Mouse (Mus musculus): ENCODE measurements at regions not wholly inside any gene's neighbourhood (a gene's known extent, or its start where the extent isn't known, plus 50 kb on each side); places are given as distances from the start of the nearest gene placed in this dataset.

DNA sequence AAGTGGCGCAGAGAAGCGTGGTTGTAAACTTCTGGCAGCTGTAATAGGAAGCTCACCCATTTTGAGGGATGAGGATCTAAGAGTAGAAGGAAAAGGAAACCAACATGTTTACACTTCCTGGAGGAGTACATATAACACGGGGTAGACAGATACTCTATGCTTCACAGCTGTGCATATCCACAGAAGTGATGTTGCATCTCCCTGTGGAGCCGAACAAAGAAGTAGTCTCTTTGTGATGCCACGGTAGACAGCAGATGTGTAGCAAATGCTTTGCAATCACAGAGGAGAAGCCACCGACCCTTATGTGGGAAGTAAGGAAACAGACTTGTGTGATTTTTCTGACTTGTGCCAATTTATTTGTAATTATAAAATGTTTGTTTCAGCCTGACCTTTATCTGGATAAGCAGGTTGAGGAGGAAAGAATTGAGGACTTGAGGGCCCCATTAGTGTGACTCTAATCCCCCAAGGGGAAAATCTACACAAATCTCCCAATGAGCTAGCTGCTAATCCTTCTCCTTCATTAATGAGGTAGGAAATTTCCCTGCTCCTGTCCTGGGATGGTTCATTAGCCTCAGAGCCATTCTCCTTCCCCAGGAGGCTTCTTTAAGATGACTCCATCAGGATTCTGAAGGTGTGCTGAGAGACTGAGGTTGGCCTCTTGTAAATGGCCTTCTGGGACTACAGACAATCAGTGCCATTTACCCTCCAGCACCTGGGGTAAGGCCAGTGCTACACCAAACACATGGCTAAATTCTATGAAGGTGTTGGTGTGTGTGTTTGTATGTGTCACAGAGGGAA is 2119.9 kb upstream of the Lrrc6 start:
- DNase-seq (ENCODE audit: low spot score): no peak
- Histone ChIP-seq H3K27me3 (ENCODE audit: low read depth, poor library complexity, severe bottlenecking) (no peaks in the 10 kb centered on the region), H3K4me1 (no peaks in the 10 kb centered on the region), H3K9me3 (replicated peaks) (no peaks in the 10 kb centered on the region), H3K4me3 (no peak overlapping the region), H3K36me3 (no peaks in the 10 kb centered on the region), H3K27ac (replicated peaks) (no peak overlapping the region)
- WGBS: 74% methylated on average over 6 of the region's 6 CpGs

DNA sequence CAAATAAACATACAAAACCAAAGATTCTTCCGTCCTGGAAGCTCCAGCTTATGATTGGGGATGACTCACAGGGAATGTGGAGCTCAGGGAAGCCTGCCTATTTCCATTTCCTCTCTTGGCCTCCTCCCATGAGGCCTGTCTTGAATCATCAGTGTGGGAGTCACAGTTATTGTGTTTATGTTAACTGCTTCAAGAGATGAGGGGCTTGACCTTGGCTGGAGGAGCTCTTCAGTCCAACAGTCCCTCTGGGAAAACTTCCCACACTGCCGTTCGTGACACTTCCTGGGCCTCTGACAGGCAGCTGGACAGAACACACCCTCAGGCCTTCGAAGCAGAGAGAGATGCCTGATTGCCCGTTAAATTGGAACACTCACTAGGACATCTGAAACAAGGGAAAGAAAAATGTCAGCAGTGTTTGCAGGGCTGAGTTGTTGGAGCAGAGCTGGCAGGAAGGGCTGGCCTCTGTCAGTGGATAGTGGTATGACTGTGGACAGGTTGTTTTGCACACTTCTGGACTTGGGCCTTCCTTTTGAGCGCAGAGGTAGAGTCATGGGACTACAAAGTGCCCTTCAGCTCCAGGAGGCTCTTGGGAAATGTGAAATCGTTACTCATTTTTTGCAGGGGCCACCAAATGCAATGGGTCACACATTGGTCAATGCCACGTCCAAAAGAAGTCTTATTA is 2105.5 kb upstream of the Lrrc6 start:
- H3K27ac ChIP-seq (replicated peaks): no peak overlapping the region
- H3K4me3 ChIP-seq: no peak overlapping the region
- H3K9me3 ChIP-seq (replicated peaks): no peaks in the 10 kb centered on the region
- no peaks in the 10 kb centered on the region for H3K4me1 ChIP-seq
- H3K27me3 ChIP-seq (ENCODE audit: low read depth, poor library complexity, severe bottlenecking): no peaks in the 10 kb centered on the region
- H3K36me3 ChIP-seq: no peaks in the 10 kb centered on the region
- DNase-seq (ENCODE audit: low spot score): no peak
- 80% methylated on average over 8 of the region's 8 CpGs for WGBS

DNA sequence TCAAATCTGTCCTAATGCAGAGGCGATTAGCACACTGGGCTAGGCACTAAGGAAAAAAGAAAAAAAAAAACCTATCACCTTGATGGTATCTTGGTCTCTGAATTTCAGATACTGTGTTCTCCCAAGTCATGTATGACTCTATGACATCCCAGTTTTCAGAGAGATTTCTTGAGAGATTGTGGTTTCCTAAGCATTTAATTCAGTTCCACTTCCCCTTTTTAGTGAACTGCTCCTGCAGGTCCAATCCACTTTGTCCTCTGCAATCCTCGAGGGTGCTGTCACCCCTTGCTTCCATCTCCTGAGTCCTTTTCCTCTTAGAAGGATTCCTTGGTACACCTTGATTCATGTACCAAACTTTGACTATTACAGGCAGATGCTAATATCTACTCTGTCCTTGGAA is 2104.8 kb upstream of the Lrrc6 start:
- Histone ChIP-seq H3K9me3 (replicated peaks) (no peaks in the 10 kb centered on the region), H3K4me1 (no peaks in the 10 kb centered on the region), H3K27ac (replicated peaks) (no peak overlapping the region), H3K4me3 (no peak overlapping the region), H3K36me3 (no peaks in the 10 kb centered on the region), H3K27me3 (ENCODE audit: low read depth, poor library complexity, severe bottlenecking) (no peaks in the 10 kb centered on the region)
- WGBS: 78% methylated on average over 2 of the region's 2 CpGs
- no peak for DNase-seq (ENCODE audit: low spot score)

DNA sequence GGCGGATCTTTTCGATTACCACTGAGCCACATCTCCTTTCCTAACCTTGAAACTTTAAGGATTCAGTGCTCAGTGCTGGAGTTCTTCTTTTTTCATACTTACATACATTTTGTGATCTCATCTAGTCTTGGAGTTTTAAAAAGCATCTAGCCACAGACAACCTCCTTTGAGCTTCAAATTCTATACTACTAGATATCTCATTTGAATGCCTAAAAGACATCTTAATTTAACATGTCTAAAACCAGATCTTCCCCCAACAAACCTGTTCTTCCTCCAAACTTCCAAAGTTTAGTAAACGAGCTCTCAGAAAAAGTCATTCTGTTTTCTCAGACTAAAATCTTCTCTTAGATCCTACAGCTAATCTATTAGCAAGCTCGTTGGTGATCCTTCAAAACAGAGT is 2081.5 kb upstream of the Lrrc6 start:
- Histone ChIP-seq H3K9me3 (replicated peaks) (no peaks in the 10 kb centered on the region), H3K27ac (replicated peaks) (no peak overlapping the region), H3K4me3 (no peak overlapping the region), H3K4me1 (no peaks in the 10 kb centered on the region), H3K27me3 (ENCODE audit: low read depth, poor library complexity, severe bottlenecking) (no peaks in the 10 kb centered on the region), H3K36me3 (no peaks in the 10 kb centered on the region)
- no peak for DNase-seq (ENCODE audit: low spot score)
- 88% methylated on average over 4 of the region's 4 CpGs for WGBS

DNA sequence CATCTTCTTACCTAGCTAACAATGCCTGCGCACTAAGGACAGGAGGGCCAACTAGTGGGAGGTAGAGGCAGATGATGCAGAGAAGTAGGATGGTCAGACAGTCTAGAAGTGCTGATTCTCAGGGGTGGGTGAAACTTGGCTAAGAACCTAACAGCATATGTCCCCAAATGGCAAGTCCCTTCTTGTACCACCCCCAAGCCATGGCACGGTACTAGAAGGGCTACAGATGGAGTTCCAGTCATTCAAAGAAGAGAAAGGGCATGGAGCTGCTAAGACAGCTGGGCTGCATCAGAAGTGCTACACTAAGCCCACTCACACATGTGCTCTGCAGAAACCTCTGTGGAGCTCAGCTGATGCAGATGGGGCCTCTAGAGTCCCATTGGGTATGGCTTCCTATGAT is 2078.8 kb upstream of the Lrrc6 start:
- 92% methylated on average over 2 of the region's 2 CpGs for whole genome bisulfite sequencing
- no peak overlapping the region for H3K27ac ChIP-seq (replicated peaks)
- H3K9me3 ChIP-seq (replicated peaks): no peaks in the 10 kb centered on the region
- no peaks in the 10 kb centered on the region for H3K4me1 ChIP-seq
- H3K36me3 ChIP-seq: no peaks in the 10 kb centered on the region
- no peak for DNase-seq (ENCODE audit: low spot score)
- no peak overlapping the region for H3K4me3 ChIP-seq
- H3K27me3 ChIP-seq (ENCODE audit: low read depth, poor library complexity, severe bottlenecking): no peaks in the 10 kb centered on the region

DNA sequence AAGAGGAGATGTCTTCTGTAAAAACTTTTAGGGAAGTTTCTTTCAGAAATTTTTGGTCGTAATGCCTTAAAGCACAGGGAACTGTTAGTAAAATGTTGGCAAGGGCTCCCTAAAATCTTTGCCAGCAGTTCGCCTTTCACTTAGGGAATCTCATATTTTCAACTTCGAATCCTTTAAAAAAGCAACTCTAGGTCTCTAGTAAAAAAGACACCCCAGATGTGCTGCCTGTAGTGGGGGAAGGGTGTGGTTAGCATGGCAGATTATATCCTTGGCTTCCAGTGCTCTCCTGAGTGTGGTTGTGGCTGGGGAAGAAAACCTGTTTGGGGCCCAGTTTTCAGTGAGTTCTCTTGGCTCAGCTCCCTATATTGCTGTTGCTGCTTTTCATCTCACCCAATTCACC is 2059.9 kb upstream of the Lrrc6 start:
- Histone ChIP-seq H3K27me3 (ENCODE audit: low read depth, poor library complexity, severe bottlenecking) (no peaks in the 10 kb centered on the region), H3K9me3 (replicated peaks) (no peaks in the 10 kb centered on the region), H3K27ac (replicated peaks) (no peak overlapping the region), H3K4me1 (no peaks in the 10 kb centered on the region), H3K36me3 (no peaks in the 10 kb centered on the region), H3K4me3 (no peak overlapping the region)
- DNase-seq (ENCODE audit: low spot score): no peak
- WGBS: 87% methylated on average over 3 of the region's 3 CpGs

DNA sequence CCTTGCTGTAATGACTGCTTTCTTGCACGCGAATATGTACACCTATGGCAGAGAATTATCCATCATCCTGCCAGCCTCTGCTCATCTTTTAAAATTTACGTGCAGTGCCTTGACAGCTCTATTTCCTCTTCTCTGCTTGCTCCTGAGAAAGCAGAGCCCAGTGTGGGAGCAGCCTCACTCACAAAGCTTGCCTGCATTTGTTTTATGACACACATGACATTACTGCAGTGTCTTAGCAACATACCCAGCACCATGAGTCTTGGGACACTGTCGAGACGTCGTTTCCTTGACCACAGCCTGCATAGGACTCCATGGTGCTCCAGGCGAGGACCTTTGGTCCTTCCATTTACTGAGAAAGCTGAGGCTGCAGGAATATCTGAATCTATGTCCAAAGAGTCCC is 2055.4 kb upstream of the Lrrc6 start:
- WGBS: 85% methylated on average over 7 of the region's 7 CpGs

DNA sequence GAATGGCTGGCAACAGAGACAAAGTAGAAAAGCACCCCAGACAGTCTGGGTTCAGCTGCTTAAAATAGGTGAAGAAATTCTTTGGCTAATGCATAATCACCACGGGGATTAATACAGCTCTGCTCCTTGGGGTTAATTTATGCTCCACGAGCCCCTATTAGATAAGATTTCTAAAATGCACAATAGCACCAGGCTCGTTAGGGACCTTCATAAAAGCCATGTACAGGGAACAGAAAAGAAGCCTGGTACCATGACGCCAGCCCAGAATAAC is 2035.3 kb upstream of the Lrrc6 start:
- 54% methylated on average over 4 of the region's 4 CpGs for WGBS
- peak overlapping the region; percentile 33; the same call in 1 of the 2 replicates for H3K27ac ChIP-seq (replicated peaks)
- peaks cover 21% of the 10 kb centered on the region for H3K4me1 ChIP-seq
- H3K36me3 ChIP-seq: no peaks in the 10 kb centered on the region
- no peak for DNase-seq (ENCODE audit: low spot score)
- no peaks in the 10 kb centered on the region for H3K9me3 ChIP-seq (replicated peaks)
- H3K27me3 ChIP-seq (ENCODE audit: low read depth, poor library complexity, severe bottlenecking): no peaks in the 10 kb centered on the region
- no peak overlapping the region for H3K4me3 ChIP-seq

More for the DNA sequence above, 2055.4 kb upstream of the Lrrc6 start:
- Histone ChIP-seq H3K27ac (replicated peaks) (no peak overlapping the region), H3K4me1 (no peaks in the 10 kb centered on the region), H3K36me3 (no peaks in the 10 kb centered on the region), H3K27me3 (ENCODE audit: low read depth, poor library complexity, severe bottlenecking) (no peaks in the 10 kb centered on the region), H3K9me3 (replicated peaks) (no peaks in the 10 kb centered on the region), H3K4me3 (no peak overlapping the region)
- no peak for DNase-seq (ENCODE audit: low spot score)

DNA sequence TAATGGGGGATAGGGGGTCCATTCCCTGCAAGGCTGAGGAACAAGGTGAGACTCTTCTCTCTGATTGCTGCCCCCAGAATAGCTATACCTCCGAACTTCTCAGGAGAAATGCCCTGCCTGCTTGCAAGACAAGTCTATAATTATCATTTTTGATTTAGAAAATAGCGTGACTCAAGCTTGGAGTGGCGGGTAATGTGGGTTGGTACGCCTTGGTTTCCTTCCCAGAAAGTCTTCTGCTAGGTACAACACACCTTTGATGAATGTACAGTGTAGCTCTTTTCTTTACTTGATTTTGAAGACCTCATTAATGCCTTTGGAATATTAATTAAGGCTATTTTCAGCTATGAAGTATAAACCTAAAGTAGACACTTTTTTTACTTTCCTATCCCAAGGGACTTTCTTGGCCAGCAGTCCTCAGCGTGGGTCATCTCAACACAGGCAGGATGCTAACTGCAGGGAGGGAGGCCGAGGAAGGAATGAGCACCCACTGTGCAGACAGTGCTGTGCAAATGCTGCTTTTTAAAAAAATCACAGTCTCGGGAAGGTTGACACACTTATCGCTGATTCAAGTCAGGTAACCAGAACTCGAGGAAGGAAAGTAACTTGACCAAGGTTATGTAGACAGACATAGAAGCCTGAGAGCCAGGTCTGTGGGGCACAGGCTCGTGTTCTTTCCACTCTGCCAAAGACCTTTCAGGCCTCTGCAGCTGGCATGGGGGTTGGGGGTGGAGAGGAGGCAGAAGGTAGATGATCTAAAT is 2034.8 kb upstream of the Lrrc6 start:
- 81% methylated on average over 10 of the region's 10 CpGs for WGBS
- H3K36me3 ChIP-seq: no peaks in the 10 kb centered on the region
- no peaks in the 10 kb centered on the region for H3K9me3 ChIP-seq (replicated peaks)
- H3K27me3 ChIP-seq (ENCODE audit: low read depth, poor library complexity, severe bottlenecking): no peaks in the 10 kb centered on the region
- no peak overlapping the region for H3K4me3 ChIP-seq
- peak overlapping the region; percentile 33 for H3K27ac ChIP-seq (replicated peaks)
- DNase-seq (ENCODE audit: low spot score): no peak
- H3K4me1 ChIP-seq: peaks cover 21% of the 10 kb centered on the region

DNA sequence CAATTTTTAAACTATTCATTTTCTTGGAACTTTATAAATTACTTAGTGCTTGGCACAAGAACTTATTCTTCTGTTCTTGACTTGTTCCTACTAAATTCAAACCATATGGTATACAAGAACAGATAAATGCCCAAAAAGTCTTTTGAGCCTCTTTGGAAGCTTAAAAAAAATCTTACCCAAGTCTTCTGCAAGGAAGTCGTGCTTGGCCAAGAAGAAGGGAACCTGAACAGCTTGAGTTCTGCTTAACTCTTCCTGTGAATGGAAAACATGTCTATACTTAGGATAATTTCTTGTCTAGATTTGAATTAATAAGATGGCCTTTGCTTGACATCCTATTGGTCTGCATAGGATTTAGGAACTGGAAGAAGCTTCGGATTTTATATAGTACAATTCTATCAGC is 2020.0 kb upstream of the Lrrc6 start:
- Histone ChIP-seq H3K4me1 (no peaks in the 10 kb centered on the region), H3K27me3 (ENCODE audit: low read depth, poor library complexity, severe bottlenecking) (no peaks in the 10 kb centered on the region), H3K9me3 (replicated peaks) (no peaks in the 10 kb centered on the region), H3K36me3 (no peaks in the 10 kb centered on the region), H3K27ac (replicated peaks) (no peak overlapping the region), H3K4me3 (no peak overlapping the region)
- WGBS: 83% methylated on average over 2 of the region's 2 CpGs
- DNase-seq (ENCODE audit: low spot score): no peak

DNA sequence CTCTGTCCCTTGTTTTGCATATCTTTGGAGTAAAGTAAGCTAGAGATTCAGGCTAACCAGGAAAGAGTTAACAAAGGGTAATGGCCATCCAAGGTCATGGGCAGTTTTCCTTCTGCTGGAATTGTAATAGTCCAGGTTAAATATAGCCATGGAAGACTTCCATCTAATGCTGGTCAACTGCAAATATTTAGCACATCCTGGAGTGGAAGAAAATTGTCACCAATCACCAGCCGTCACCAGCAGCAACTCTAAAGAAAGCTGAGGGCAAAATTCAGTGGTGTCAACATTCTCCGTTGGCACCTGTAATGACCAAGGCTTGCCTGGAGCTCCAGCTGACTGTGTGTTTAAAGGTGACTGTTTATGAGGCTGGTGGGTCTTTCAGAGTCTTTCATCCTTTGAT is 2011.7 kb upstream of the Lrrc6 start:
- DNase-seq (ENCODE audit: low spot score): no peak
- H3K9me3 ChIP-seq (replicated peaks): no peaks in the 10 kb centered on the region
- H3K27ac ChIP-seq (replicated peaks): no peak overlapping the region
- H3K36me3 ChIP-seq: no peaks in the 10 kb centered on the region
- no peaks in the 10 kb centered on the region for H3K27me3 ChIP-seq (ENCODE audit: low read depth, poor library complexity, severe bottlenecking)
- 88% methylated on average over 2 of the region's 2 CpGs for WGBS
- H3K4me3 ChIP-seq: no peak overlapping the region
- no peaks in the 10 kb centered on the region for H3K4me1 ChIP-seq

DNA sequence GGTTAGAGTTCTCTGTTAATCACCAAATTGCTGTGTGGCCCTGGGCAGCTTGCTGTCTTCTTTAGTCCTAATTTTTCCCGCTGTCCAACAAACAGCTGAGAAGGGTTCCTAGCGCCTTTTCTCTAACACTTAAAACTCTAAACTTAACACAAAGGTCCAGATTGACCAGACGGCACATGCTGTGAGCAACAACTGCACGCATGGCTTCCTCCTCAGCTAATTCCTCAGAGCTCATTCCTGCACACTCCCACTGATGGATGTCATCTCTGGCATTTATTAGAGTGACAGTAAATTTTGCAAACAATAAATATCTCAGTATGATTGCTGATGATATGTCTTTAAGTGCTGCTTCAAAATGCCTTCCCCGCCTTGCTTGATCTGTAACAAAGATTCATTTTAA is 2007.5 kb upstream of the Lrrc6 start:
- DNase-seq (ENCODE audit: low spot score): no peak
- Histone ChIP-seq H3K4me3 (no peak overlapping the region), H3K27me3 (ENCODE audit: low read depth, poor library complexity, severe bottlenecking) (no peaks in the 10 kb centered on the region), H3K36me3 (no peaks in the 10 kb centered on the region), H3K27ac (replicated peaks) (no peak overlapping the region), H3K4me1 (peaks cover 2% of the 10 kb centered on the region), H3K9me3 (replicated peaks) (no peaks in the 10 kb centered on the region)
- WGBS: 81% methylated on average over 5 of the region's 5 CpGs

DNA sequence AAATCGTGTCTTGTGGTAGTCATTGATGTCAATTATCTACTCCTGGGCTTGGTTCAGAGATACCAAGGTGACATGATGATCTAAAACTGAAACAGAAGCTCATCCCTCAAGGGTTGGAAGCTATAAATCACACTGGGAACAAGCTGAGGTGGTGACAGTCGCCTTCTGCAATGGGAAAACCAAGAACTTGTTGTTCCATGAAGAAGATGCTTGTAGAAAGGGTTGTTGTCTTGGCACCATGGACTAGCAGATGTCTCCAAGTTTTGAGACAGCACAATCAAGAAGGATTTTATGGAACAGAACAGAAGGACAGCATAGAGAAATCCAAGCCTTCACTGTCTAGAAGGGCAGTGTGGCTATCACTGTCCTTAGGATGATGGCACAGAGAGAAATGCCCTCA is 2005.4 kb upstream of the Lrrc6 start:
- Histone ChIP-seq H3K4me1 (peaks cover 16% of the 10 kb centered on the region), H3K9me3 (replicated peaks) (no peaks in the 10 kb centered on the region), H3K27ac (replicated peaks) (no peak overlapping the region), H3K36me3 (no peaks in the 10 kb centered on the region), H3K4me3 (no peak overlapping the region), H3K27me3 (ENCODE audit: low read depth, poor library complexity, severe bottlenecking) (no peaks in the 10 kb centered on the region)
- 87% methylated on average over 2 of the region's 2 CpGs for WGBS
- no peak for DNase-seq (ENCODE audit: low spot score)

All from midbrain, embryonic 10.5 days (tissue).